Mouse (Mus musculus): ENCODE measurements around the gene Vma21. TPM values are rescaled to one million over a fixed set of nuclear protein-coding genes. Genes with fewer than 3 reads are reported as not detected.

Gene Vma21
- 28.3 and 32.0 TPM in 2 replicates for polyA plus RNA-seq (2011; ENCODE audit: insufficient read depth, insufficient read length, low read depth, missing spikeins)

DNA sequence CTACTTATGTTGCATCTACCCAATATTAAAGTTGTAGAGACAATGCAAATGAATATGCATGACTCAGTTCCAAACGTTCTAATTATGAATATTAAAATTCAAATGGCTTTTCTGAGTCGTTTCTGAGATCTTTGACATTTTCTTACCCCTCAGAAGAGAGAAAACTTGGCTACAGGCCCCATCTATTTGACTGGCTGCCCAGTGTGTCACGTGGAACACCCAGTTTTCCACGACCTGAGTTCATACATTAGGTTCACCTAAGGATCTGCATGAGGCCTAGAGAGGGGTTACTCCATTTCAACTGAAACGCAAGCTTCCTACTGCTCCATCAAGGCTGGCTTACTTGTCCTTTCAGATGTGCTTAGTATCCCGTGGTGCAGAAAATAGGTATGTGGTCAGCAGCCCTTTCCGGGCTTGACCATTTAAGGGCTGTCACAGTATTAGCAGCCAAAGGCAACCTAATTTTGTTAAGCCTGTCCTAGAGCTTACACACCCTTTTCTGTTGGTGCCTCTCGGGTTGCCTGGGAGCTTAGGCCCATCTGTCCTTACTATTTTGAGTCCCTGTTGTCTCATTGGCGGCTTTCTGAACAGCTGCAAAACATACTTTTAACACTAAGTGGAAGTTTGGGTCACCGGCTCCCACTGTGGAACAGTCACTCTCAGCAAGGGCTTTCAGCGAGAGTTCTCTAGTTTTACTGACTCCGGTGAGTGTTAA lies at the start of gene Vma21:
Gene Vma21 (plus strand): TSS at position 294 of the 715 bp plus-strand sequence.
- Histone ChIP-seq H3K9ac (ENCODE audit: low read depth, poor library complexity, severe bottlenecking) (peak within 1 kb of the TSS; percentile 38), H3K9me3 (replicated peaks; ENCODE audit: control insufficient read depth, insufficient read depth, low read length, poor library complexity, severe bottlenecking) (no peaks in the 10 kb centered on the region), H3K27ac (ENCODE audit: insufficient read depth, low read length) (no peak within 1 kb of the TSS), H3K4me3 (ENCODE audit: low read depth, low read length) (peak within 1 kb of the TSS; percentile 66), H3K4me1 (ENCODE audit: control insufficient read depth, insufficient read depth, low read length) (no peaks in the 10 kb centered on the region), H3K36me3 (ENCODE audit: control insufficient read depth, insufficient read depth, low read length, poor library complexity, severe bottlenecking) (no peaks in the 10 kb centered on the region), H3K27me3 (ENCODE audit: control insufficient read depth, insufficient read depth, low read length, poor library complexity, severe bottlenecking) (no peaks in the 10 kb centered on the region)
- TF ChIP-seq POLR2A (IDR thresholded peaks at IDR 0.05; ENCODE audit: insufficient read depth, low read length) (no peak), EP300 (IDR thresholded peaks at IDR 0.05; ENCODE audit: insufficient read depth, low read depth, low read length) (no peak), CTCF (IDR thresholded peaks at IDR 0.05; ENCODE audit: low read depth, low read length) (no peak)

GRCm38 (mm10) chrX:71767909-71768308 lies 47.8 kb upstream of the Vma21 start:
- Histone ChIP-seq H3K27ac (ENCODE audit: insufficient read depth, low read length) (no peak overlapping the region), H3K27me3 (ENCODE audit: control insufficient read depth, insufficient read depth, low read length, poor library complexity, severe bottlenecking) (no peaks in the 10 kb centered on the region), H3K36me3 (ENCODE audit: control insufficient read depth, insufficient read depth, low read length, poor library complexity, severe bottlenecking) (no peaks in the 10 kb centered on the region), H3K4me1 (ENCODE audit: control insufficient read depth, insufficient read depth, low read length) (no peaks in the 10 kb centered on the region), H3K4me3 (ENCODE audit: low read depth, low read length) (no peak overlapping the region), H3K9ac (ENCODE audit: low read depth, poor library complexity, severe bottlenecking) (no peak overlapping the region), H3K9me3 (replicated peaks; ENCODE audit: control insufficient read depth, insufficient read depth, low read length, poor library complexity, severe bottlenecking) (no peaks in the 10 kb centered on the region)
- TF ChIP-seq CTCF (IDR thresholded peaks at IDR 0.05; ENCODE audit: low read depth, low read length) (no peak), EP300 (IDR thresholded peaks at IDR 0.05; ENCODE audit: insufficient read depth, low read depth, low read length) (no peak), POLR2A (IDR thresholded peaks at IDR 0.05; ENCODE audit: insufficient read depth, low read length) (no peak)

DNA sequence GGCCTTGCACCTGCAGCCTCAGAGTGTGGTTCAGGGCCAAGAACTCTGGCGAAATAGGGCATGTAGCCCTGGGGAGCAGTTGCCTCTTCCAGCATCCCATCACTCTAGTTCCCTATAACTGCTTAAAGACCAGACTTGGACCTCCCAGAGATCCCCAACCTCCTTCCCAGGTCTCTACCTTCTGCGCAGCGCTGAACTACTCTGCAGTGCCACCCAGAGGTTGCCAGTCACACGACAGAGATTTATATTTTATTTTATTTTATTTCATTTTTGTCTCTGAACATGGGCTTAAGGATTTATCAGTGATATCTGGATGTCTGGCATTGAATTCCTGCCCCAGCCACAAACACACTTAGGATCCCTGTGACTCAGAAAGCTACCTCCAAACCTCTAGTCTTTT lies 24.6 kb upstream of the Vma21 start:
- no peak overlapping the region for H3K4me3 ChIP-seq (ENCODE audit: low read depth, low read length)
- no peaks in the 10 kb centered on the region for H3K9me3 ChIP-seq (replicated peaks; ENCODE audit: control insufficient read depth, insufficient read depth, low read length, poor library complexity, severe bottlenecking)
- H3K27ac ChIP-seq (ENCODE audit: insufficient read depth, low read length): no peak overlapping the region
- no peaks in the 10 kb centered on the region for H3K36me3 ChIP-seq (ENCODE audit: control insufficient read depth, insufficient read depth, low read length, poor library complexity, severe bottlenecking)
- no peaks in the 10 kb centered on the region for H3K27me3 ChIP-seq (ENCODE audit: control insufficient read depth, insufficient read depth, low read length, poor library complexity, severe bottlenecking)
- H3K4me1 ChIP-seq (ENCODE audit: control insufficient read depth, insufficient read depth, low read length): no peaks in the 10 kb centered on the region
- TF ChIP-seq POLR2A (IDR thresholded peaks at IDR 0.05; ENCODE audit: insufficient read depth, low read length) (no peak), CTCF (IDR thresholded peaks at IDR 0.05; ENCODE audit: low read depth, low read length) (peak; percentile 8), EP300 (IDR thresholded peaks at IDR 0.05; ENCODE audit: insufficient read depth, low read depth, low read length) (no peak)
- H3K9ac ChIP-seq (ENCODE audit: low read depth, poor library complexity, severe bottlenecking): no peak overlapping the region

DNA sequence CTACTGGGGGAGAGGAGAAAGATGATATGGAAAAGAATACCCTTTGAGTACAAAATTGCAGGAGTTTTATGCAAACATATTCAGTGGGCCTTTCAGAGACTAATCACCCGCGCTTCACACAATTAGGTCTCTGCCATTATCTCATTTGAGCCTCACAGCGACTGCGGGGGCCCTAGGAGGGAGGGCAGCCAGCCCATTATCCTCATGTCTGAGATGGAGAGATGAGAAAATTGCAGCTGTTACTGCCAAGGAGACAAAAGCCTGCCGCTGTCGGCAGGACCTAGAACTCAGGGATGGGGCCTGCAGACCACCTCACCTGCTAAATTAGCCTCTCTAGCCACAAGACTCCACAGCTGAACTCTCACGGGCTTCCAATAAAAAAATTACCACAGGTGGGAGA lies 18.0 kb upstream of the Vma21 start:
- Histone ChIP-seq H3K9me3 (replicated peaks; ENCODE audit: control insufficient read depth, insufficient read depth, low read length, poor library complexity, severe bottlenecking) (no peaks in the 10 kb centered on the region), H3K4me1 (ENCODE audit: control insufficient read depth, insufficient read depth, low read length) (no peaks in the 10 kb centered on the region), H3K36me3 (ENCODE audit: control insufficient read depth, insufficient read depth, low read length, poor library complexity, severe bottlenecking) (no peaks in the 10 kb centered on the region), H3K27me3 (ENCODE audit: control insufficient read depth, insufficient read depth, low read length, poor library complexity, severe bottlenecking) (no peaks in the 10 kb centered on the region), H3K9ac (ENCODE audit: low read depth, poor library complexity, severe bottlenecking) (no peak overlapping the region), H3K27ac (ENCODE audit: insufficient read depth, low read length) (no peak overlapping the region), H3K4me3 (ENCODE audit: low read depth, low read length) (no peak overlapping the region)
- no peak for TF ChIP-seq POLR2A (IDR thresholded peaks at IDR 0.05; ENCODE audit: insufficient read depth, low read length)

- Histone ChIP-seq H3K4me3 (ENCODE audit: low read depth, low read length) (no peak overlapping the region), H3K27ac (ENCODE audit: insufficient read depth, low read length) (no peak overlapping the region), H3K36me3 (ENCODE audit: control insufficient read depth, insufficient read depth, low read length, poor library complexity, severe bottlenecking) (no peaks in the 10 kb centered on the region), H3K27me3 (ENCODE audit: control insufficient read depth, insufficient read depth, low read length, poor library complexity, severe bottlenecking) (no peaks in the 10 kb centered on the region), H3K4me1 (ENCODE audit: control insufficient read depth, insufficient read depth, low read length) (no peaks in the 10 kb centered on the region), H3K9ac (ENCODE audit: low read depth, poor library complexity, severe bottlenecking) (no peak overlapping the region), H3K9me3 (replicated peaks; ENCODE audit: control insufficient read depth, insufficient read depth, low read length, poor library complexity, severe bottlenecking) (no peaks in the 10 kb centered on the region)
- TF ChIP-seq EP300 (IDR thresholded peaks at IDR 0.05; ENCODE audit: insufficient read depth, low read depth, low read length) (no peak), CTCF (IDR thresholded peaks at IDR 0.05; ENCODE audit: low read depth, low read length) (peak; percentile 22)
These were observed 16.8 kb upstream of the Vma21 start for GRCm38 (mm10) chrX:71798883-71799282.

GRCm38 (mm10) chrX:71811966-71812835 lies 3.5 kb upstream of the Vma21 start:
- Histone ChIP-seq H3K27me3 (ENCODE audit: control insufficient read depth, insufficient read depth, low read length, poor library complexity, severe bottlenecking) (no peaks in the 10 kb centered on the region), H3K4me3 (ENCODE audit: low read depth, low read length) (no peak overlapping the region), H3K9ac (ENCODE audit: low read depth, poor library complexity, severe bottlenecking) (no peak overlapping the region), H3K27ac (ENCODE audit: insufficient read depth, low read length) (peak overlapping the region; percentile 55; the same call in 1 of the 2 replicates), H3K4me1 (ENCODE audit: control insufficient read depth, insufficient read depth, low read length) (no peaks in the 10 kb centered on the region), H3K36me3 (ENCODE audit: control insufficient read depth, insufficient read depth, low read length, poor library complexity, severe bottlenecking) (no peaks in the 10 kb centered on the region), H3K9me3 (replicated peaks; ENCODE audit: control insufficient read depth, insufficient read depth, low read length, poor library complexity, severe bottlenecking) (no peaks in the 10 kb centered on the region)
- no peak for TF ChIP-seq EP300 (IDR thresholded peaks at IDR 0.05; ENCODE audit: insufficient read depth, low read depth, low read length)
- TF ChIP-seq CTCF (IDR thresholded peaks at IDR 0.05; ENCODE audit: low read depth, low read length): no peak
- no peak for TF ChIP-seq POLR2A (IDR thresholded peaks at IDR 0.05; ENCODE audit: insufficient read depth, low read length)

All from ES-Bruce4 (cell line).